Mouse (Mus musculus) lung, postnatal 0 days (tissue): ENCODE data around the gene Ninl.

Source experiments
- CTCF ChIP-seq: IDR thresholded peaks from 2 replicates; pipeline ENCODE4 v1.5.1; 2016; ENCODE audit warnings: antibody characterized with exemption, mild to moderate bottlenecking
- EP300 ChIP-seq: IDR thresholded peaks from 2 replicates; pipeline ENCODE4 v1.6.1; 2016; ENCODE audit warnings: antibody characterized with exemption, mild to moderate bottlenecking, control low read depth

DNA sequence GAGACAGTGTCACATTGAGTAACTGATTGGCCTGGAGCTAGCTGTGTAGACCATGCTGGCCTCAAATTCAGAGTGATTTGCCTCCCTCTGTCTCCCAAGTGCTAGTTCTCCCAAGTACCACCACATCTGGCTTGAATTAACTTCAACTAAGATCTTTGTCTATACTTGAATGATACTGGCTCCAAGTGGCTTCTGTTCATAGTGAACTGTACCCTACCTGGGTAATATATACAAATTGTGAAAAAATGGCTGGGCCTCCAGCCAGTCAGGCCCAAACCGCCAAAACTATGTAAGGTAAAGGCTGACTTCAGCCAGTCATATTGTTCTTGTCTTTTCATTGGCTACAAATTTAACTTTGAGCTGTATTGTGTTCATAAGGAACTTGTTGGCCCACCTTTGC, 1.2 kb upstream of the Ninl start:
- TF ChIP-seq CTCF (no peak), EP300 (no peak)
